Mouse (Mus musculus) limb, embryonic 14.5 days (tissue): ENCODE measurements at regions not wholly inside any gene's neighbourhood (a gene's known extent, or its start where the extent isn't known, plus 50 kb on each side); places are given as distances from the start of the nearest gene placed in this dataset.

Experiments
- ATAC-seq: fragments of 200-750 bp; cut with Nextera tagmentation; 2 replicates; pipeline ENCODE4 v1.8.0; 2017; ENCODE audit warnings: low read depth, moderate number of reproducible peaks, moderate TSS enrichment; ENCODE audit not compliant: low FRiP score
- DNase-seq: peaks from one replicate; pipeline ENCODE4 v3.0.0-alpha.2; 2015; ENCODE audit warnings: low spot score
- H3K27ac ChIP-seq: fragments of 300-500 bp; sonication (generic); replicated peaks from 2 replicates; pipeline ENCODE4 v1.5.1; 2014; ENCODE audit warnings: low read depth, mild to moderate bottlenecking, low read length, moderate library complexity, mixed read lengths
- H3K27me3 ChIP-seq: fragments of 300-500 bp; sonication (generic); 2 replicates; pipeline ENCODE4 v1.6.1; 2014; ENCODE audit warnings: low read length, mixed read lengths; ENCODE audit not compliant: control insufficient read depth, insufficient read depth
- H3K36me3 ChIP-seq: fragments of 300-500 bp; sonication (generic); 2 replicates; pipeline ENCODE4 v1.6.1; 2014; ENCODE audit warnings: mild to moderate bottlenecking, low read length, moderate library complexity, mixed read lengths; ENCODE audit not compliant: control insufficient read depth, insufficient read depth
- H3K4me1 ChIP-seq: fragments of 300-500 bp; sonication (generic); 2 replicates; pipeline ENCODE4 v1.6.1; 2014; ENCODE audit warnings: antibody characterized with exemption, low read length, mixed read lengths; ENCODE audit not compliant: control insufficient read depth, insufficient read depth
- H3K4me2 ChIP-seq: fragments of 300-500 bp; sonication (generic); replicated peaks from 2 replicates; pipeline ENCODE4 v1.6.1; 2014; ENCODE audit warnings: low read depth, mild to moderate bottlenecking, low read length, moderate library complexity; ENCODE audit not compliant: severe bottlenecking
- H3K4me3 ChIP-seq: fragments of 300-500 bp; sonication (generic); replicated peaks from 2 replicates; pipeline ENCODE4 v1.5.1; 2014; ENCODE audit warnings: low read length
- H3K9ac ChIP-seq: fragments of 300-500 bp; sonication (generic); 2 replicates; pipeline ENCODE4 v1.6.1; 2014; ENCODE audit warnings: mild to moderate bottlenecking, low read depth, low read length, moderate library complexity; ENCODE audit not compliant: severe bottlenecking
- H3K9me3 ChIP-seq: fragments of 300-500 bp; sonication (generic); 2 replicates; pipeline ENCODE4 v1.6.1; 2016; ENCODE audit warnings: low read length; ENCODE audit not compliant: control insufficient read depth
- POLR2A ChIP-seq: fragments of 200-500 bp; IDR thresholded peaks from 2 replicates; pipeline ENCODE4 v1.8.0; 2012; ENCODE audit warnings: inconsistent platforms, mild to moderate bottlenecking, moderate library complexity, borderline replicate concordance; ENCODE audit not compliant: insufficient read depth, insufficient read length; ENCODE audit errors: extremely low read depth
- WGBS: fragments of 180-500 bp; shearing (Covaris S2); extraction: QIAGEN DNeasy Blood & Tissue Kit; methylation state at CpG from one replicate; pipeline ENCODE4 v1.1.7; 2014; 5-methylcytosine and 5-hydroxymethylcytosine counted together

- H3K27ac ChIP-seq: no peak overlapping the region
- no peak for TF ChIP-seq POLR2A
- no peaks in the 10 kb centered on the region for H3K4me1 ChIP-seq
- H3K9ac ChIP-seq: no peak overlapping the region
- no peaks in the 10 kb centered on the region for H3K27me3 ChIP-seq
- no peak for ATAC-seq
- H3K36me3 ChIP-seq: no peaks in the 10 kb centered on the region
- no peak overlapping the region for H3K4me2 ChIP-seq
- H3K4me3 ChIP-seq: no peak overlapping the region
- DNase-seq: no peak
- H3K9me3 ChIP-seq: no peaks in the 10 kb centered on the region
Observed at GRCm38 (mm10) chr4:101338211-101338610, 73.1 kb upstream of the Jak1 start.

- Histone ChIP-seq H3K9ac (no peak overlapping the region), H3K27ac (no peak overlapping the region), H3K4me1 (0 out of 2 replicates have a peak, but pooled peaks cover 2% of the 10 kb centered on the region), H3K4me3 (no peak overlapping the region), H3K9me3 (no peaks in the 10 kb centered on the region), H3K36me3 (no peaks in the 10 kb centered on the region), H3K27me3 (no peaks in the 10 kb centered on the region), H3K4me2 (no peak overlapping the region)
- no peak for TF ChIP-seq POLR2A
- ATAC-seq (no peak), DNase-seq (no peak)
- 31% methylated on average over 4 of the region's 4 CpGs for WGBS
Observed at GRCm38 (mm10) chr4:101336811-101337210, 71.7 kb upstream of the Jak1 start.

- Histone ChIP-seq H3K27ac (no peak overlapping the region), H3K9me3 (no peaks in the 10 kb centered on the region), H3K9ac (no peak overlapping the region), H3K4me3 (no peak overlapping the region), H3K36me3 (no peaks in the 10 kb centered on the region), H3K4me2 (no peak overlapping the region), H3K4me1 (0 out of 2 replicates have a peak, but pooled peaks cover 2% of the 10 kb centered on the region), H3K27me3 (no peaks in the 10 kb centered on the region)
- DNase-seq (no peak), ATAC-seq (no peak)
- no peak for TF ChIP-seq POLR2A
Observed at GRCm38 (mm10) chr4:101336371-101336770, 71.3 kb upstream of the Jak1 start.

- WGBS: 92% methylated on average over 10 of the region's 10 CpGs
- H3K4me2 ChIP-seq: no peak overlapping the region
- H3K27ac ChIP-seq: no peak overlapping the region
- H3K36me3 ChIP-seq: no peaks in the 10 kb centered on the region
- DNase-seq: no peak
- no peak overlapping the region for H3K4me3 ChIP-seq
- ATAC-seq: no peak
- H3K4me1 ChIP-seq: 0 out of 2 replicates have a peak, but pooled peaks cover 2% of the 10 kb centered on the region
- no peak overlapping the region for H3K9ac ChIP-seq
- no peak for TF ChIP-seq POLR2A
- H3K9me3 ChIP-seq: no peaks in the 10 kb centered on the region
- no peaks in the 10 kb centered on the region for H3K27me3 ChIP-seq
Observed at GRCm38 (mm10) chr4:101333868-101334267, 68.8 kb upstream of the Jak1 start.

GRCm38 (mm10) chr4:101333036-101333435, 68.0 kb upstream of the Jak1 start:
- H3K27me3 ChIP-seq: no peaks in the 10 kb centered on the region
- no peak overlapping the region for H3K4me3 ChIP-seq
- no peak overlapping the region for H3K9ac ChIP-seq
- TF ChIP-seq POLR2A: no peak
- no peak for DNase-seq
- no peaks in the 10 kb centered on the region for H3K9me3 ChIP-seq
- H3K4me1 ChIP-seq: 0 out of 2 replicates have a peak, but pooled peaks cover 2% of the 10 kb centered on the region
- H3K36me3 ChIP-seq: no peaks in the 10 kb centered on the region
- ATAC-seq: no peak
- WGBS: 37% methylated on average over 3 of the region's 3 CpGs
- H3K4me2 ChIP-seq: no peak overlapping the region
- H3K27ac ChIP-seq: no peak overlapping the region; the same call in 1 of the 2 replicates

- Histone ChIP-seq H3K9me3 (no peaks in the 10 kb centered on the region), H3K4me3 (no peak overlapping the region), H3K27me3 (no peaks in the 10 kb centered on the region), H3K36me3 (no peaks in the 10 kb centered on the region), H3K4me2 (no peak overlapping the region), H3K27ac (no peak overlapping the region), H3K4me1 (0 out of 2 replicates have a peak, but pooled peaks cover 2% of the 10 kb centered on the region), H3K9ac (no peak overlapping the region)
- no peak for TF ChIP-seq POLR2A
- no peak for ATAC-seq
- 88% methylated on average over 4 of the region's 4 CpGs for WGBS
- DNase-seq: no peak
Observed at GRCm38 (mm10) chr4:101331231-101331630, 66.1 kb upstream of the Jak1 start.
